Mouse (Mus musculus) heart, embryonic 16.5 days (tissue): Measurements from ENCODE around the gene Rspo3. TPM values are rescaled to one million over a fixed set of nuclear protein-coding genes. Genes with fewer than 3 reads are reported as not detected.

Source experiments
- ATAC-seq: fragments of 200-750 bp; cut with Nextera tagmentation; replicated peaks from 2 replicates; pipeline ENCODE4 v1.8.0; 2017; ENCODE audit warnings: moderate number of reproducible peaks; ENCODE audit not compliant: insufficient read depth, low FRiP score; ENCODE audit errors: extremely low read depth
- H3K27ac ChIP-seq: fragments of 300-500 bp; sonication (generic); 2 replicates; pipeline ENCODE4 v1.5.1; 2014; ENCODE audit warnings: mild to moderate bottlenecking, low read length, control low read depth, moderate library complexity
- H3K27me3 ChIP-seq: fragments of 300-500 bp; sonication (generic); 2 replicates; pipeline ENCODE4 v1.6.1; 2014; ENCODE audit warnings: low read length, mixed read lengths; ENCODE audit not compliant: control insufficient read depth, insufficient read depth
- H3K36me3 ChIP-seq: fragments of 300-500 bp; sonication (generic); 2 replicates; pipeline ENCODE4 v1.6.1; 2014; ENCODE audit not compliant: control insufficient read depth, insufficient read depth
- H3K4me1 ChIP-seq: fragments of 300-500 bp; sonication (generic); 2 replicates; pipeline ENCODE4 v1.6.1; 2014; ENCODE audit warnings: low read length, mixed read lengths; ENCODE audit not compliant: control insufficient read depth, insufficient read depth
- H3K4me2 ChIP-seq: fragments of 300-500 bp; sonication (generic); 2 replicates; pipeline ENCODE4 v1.6.1; 2014; ENCODE audit warnings: low read depth, mild to moderate bottlenecking, control low read depth, low read length
- H3K4me3 ChIP-seq: fragments of 300-500 bp; sonication (generic); 2 replicates; pipeline ENCODE4 v1.5.1; 2014; ENCODE audit warnings: mild to moderate bottlenecking, control low read depth, low read length
- H3K9ac ChIP-seq: fragments of 300-500 bp; sonication (generic); 2 replicates; pipeline ENCODE4 v1.6.1; 2014; ENCODE audit warnings: low read length, control low read depth
- H3K9me3 ChIP-seq: fragments of 300-500 bp; sonication (generic); replicated peaks from 2 replicates; pipeline ENCODE4 v1.6.1; 2016; ENCODE audit warnings: low read length; ENCODE audit not compliant: control insufficient read depth
- WGBS: fragments of 180-500 bp; shearing (Covaris S2); extraction: QIAGEN DNeasy Blood & Tissue Kit; methylation state at CpG from one replicate; pipeline ENCODE4 v1.1.7; 2014; 5-methylcytosine and 5-hydroxymethylcytosine counted together
- polyA plus RNA-seq: library from polyadenylated mRNA; unstranded; fragments of >200 nt; fragmentation: Nextera tagmentation; extraction: Ambion mirVana; gene quantifications from 2 replicates; pipeline ENCODE4 v1.2.1, GENCODE M21; 2015

The Rspo3 gene
- polyA plus RNA-seq, 1 experiment from 2014 or later, result 3.1 TPM

DNA sequence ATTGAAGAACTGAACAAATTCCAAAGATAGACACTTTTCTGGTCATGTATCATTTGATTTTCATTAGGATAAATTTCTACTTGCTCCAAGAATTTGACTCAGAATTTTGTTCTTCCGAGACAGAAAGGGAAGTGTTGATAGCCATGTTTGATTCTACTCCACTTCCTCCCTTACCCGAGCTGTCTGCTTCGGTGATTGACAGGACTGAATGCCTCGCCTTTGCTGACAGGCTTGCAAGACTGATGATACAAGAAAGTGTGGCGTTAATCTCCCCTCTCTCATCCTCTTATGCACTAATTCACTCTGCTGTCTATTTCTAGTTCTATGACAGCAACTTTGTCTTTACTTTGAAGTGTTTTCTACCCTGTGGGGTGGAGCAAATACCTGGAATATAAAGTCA lies 65.2 kb downstream of the Rspo3 start:
- ATAC-seq, result no peak
- WGBS, result 29% methylated on average over 5 of the region's 5 CpGs
- no peaks in the 10 kb centered on the region for H3K4me1 ChIP-seq

DNA sequence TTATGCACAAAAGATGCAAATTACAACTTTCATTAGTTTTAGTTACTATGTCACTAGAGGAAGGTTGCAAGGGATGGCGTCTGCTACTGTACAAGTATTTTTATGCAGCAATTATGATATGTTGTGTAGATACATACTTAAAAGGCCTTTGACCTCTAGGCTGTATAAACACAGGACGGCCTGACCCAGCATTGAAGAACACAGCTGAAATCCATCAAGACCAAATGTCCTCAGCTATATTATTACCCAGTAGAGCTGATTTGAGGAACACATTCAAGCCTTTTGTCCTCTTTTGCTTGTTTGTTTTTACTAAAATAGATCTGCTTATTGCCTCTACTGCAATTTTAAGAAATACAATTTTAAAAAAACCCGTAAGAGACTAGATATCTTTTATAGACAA lies 75.6 kb downstream of the Rspo3 start:
- H3K27me3 ChIP-seq, result no peaks in the 10 kb centered on the region
- no peaks in the 10 kb centered on the region for H3K36me3 ChIP-seq
- no peak overlapping the region for H3K4me3 ChIP-seq
- no peaks in the 10 kb centered on the region for H3K4me1 ChIP-seq
- H3K9me3 ChIP-seq, result no peaks in the 10 kb centered on the region
- H3K27ac ChIP-seq, result no peak overlapping the region
- H3K4me2 ChIP-seq, result no peak overlapping the region
- ATAC-seq, result no peak
- no peak overlapping the region for H3K9ac ChIP-seq
- 70% methylated on average over 3 of the region's 3 CpGs for WGBS

More for the DNA sequence above, 65.2 kb downstream of the Rspo3 start:
- no peaks in the 10 kb centered on the region for H3K9me3 ChIP-seq
- H3K9ac ChIP-seq, result no peak overlapping the region
- H3K27ac ChIP-seq, result no peak overlapping the region
- H3K36me3 ChIP-seq, result no peaks in the 10 kb centered on the region
- no peaks in the 10 kb centered on the region for H3K27me3 ChIP-seq
- no peak overlapping the region for H3K4me3 ChIP-seq
- no peak overlapping the region for H3K4me2 ChIP-seq

DNA sequence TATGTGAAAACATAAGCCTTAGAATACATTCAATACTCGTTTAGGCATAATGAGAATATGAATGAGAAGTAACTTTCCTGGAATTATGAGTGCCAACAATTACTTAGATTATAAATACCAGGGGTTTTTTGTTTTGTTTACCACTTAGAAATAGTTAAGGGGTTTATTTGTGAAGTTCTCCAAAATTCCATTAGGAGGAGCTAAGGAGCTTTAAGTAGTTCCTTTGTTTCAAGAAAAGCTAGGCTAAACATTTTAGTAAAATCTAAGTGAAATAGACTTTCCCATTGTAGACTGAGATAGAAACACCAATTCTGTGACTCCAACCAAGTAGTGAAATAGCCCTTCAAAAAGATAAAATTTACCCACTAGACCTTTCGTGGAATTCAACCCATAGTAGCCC lies 76.0 kb downstream of the Rspo3 start:
- Histone ChIP-seq H3K4me1 (no peaks in the 10 kb centered on the region), H3K27me3 (no peaks in the 10 kb centered on the region), H3K27ac (no peak overlapping the region), H3K4me3 (no peak overlapping the region), H3K9me3 (no peaks in the 10 kb centered on the region), H3K9ac (no peak overlapping the region), H3K36me3 (no peaks in the 10 kb centered on the region), H3K4me2 (no peak overlapping the region)
- 72% methylated on average over 2 of the region's 2 CpGs for WGBS
- no peak for ATAC-seq

DNA sequence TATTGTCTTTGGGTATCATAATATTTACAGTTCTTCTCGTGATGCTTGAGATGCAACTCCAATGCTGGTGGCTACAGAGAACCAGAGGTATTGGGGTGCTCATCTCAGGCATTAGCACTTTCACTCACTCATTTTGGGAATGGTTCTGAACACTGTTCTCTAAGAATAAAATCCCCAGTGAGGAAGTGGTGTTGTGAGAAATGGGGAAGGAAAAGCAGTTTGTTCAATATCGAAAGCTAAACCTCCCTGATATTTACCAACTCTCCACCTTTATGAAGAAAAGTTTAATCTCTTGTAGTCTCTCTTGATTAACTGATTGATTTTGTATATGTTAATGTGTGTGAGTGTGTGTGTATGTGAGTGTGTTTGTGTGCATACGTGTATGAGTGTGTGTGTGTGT lies 90.6 kb downstream of the Rspo3 start:
- Histone ChIP-seq H3K4me1 (no peaks in the 10 kb centered on the region), H3K4me2 (no peak overlapping the region), H3K4me3 (no peak overlapping the region), H3K27me3 (no peaks in the 10 kb centered on the region), H3K9ac (no peak overlapping the region), H3K27ac (no peak overlapping the region), H3K36me3 (no peaks in the 10 kb centered on the region), H3K9me3 (no peaks in the 10 kb centered on the region)
- WGBS, result 62% methylated on average over 3 of the region's 3 CpGs
- ATAC-seq, result no peak

DNA sequence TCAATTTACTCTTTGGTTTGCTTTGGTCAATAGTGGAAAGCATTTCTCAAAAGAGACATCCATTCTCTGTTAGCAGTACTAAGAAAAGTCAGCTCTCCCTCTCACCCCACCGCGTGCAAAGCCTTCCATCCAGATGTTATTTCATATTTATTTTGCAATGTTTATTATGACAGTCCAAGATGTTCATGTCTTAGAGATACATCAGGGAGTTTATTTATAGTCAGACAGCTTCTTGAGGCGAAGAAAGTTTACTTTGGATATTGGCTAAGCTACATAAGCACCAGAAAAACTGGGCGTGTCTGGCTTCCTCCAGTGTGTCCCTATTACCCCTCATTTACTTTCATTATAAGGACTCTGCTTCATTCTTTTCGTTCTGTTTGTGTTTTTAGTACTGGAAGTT lies 94.4 kb downstream of the Rspo3 start:
- H3K4me1 ChIP-seq, result no peaks in the 10 kb centered on the region
- WGBS, result 75% methylated on average over 5 of the region's 5 CpGs
- no peak overlapping the region for H3K4me2 ChIP-seq
- no peak for ATAC-seq
- H3K4me3 ChIP-seq, result no peak overlapping the region
- no peak overlapping the region for H3K27ac ChIP-seq
- H3K9me3 ChIP-seq, result no peaks in the 10 kb centered on the region
- no peaks in the 10 kb centered on the region for H3K36me3 ChIP-seq
- H3K9ac ChIP-seq, result no peak overlapping the region
- H3K27me3 ChIP-seq, result no peaks in the 10 kb centered on the region

DNA sequence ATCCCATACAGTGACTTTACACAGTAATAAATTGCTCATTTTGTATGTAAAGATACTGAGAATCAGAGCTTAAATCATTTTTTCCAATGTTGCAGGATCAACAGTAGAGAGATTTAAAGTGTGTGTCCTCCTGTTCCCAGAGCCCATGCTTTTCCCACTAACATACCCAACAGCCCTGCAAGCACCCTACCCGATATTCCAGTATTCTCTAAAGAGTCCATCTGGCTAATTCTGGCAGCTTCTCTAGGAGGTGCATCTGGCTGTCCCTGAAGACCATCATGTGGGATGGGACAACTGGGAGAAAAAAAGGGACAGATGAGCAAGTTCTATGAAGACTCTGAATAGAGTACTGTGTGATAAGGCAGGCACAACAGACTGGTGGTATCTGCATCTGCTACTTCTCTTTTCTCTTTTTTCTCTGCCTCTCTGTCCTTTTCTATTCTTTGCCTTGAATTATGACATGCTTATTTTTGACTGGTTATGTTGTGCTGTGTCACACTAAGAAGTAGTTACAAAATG lies 102.7 kb downstream of the Rspo3 start:
- Histone ChIP-seq H3K27ac (no peak overlapping the region), H3K36me3 (no peaks in the 10 kb centered on the region), H3K4me2 (no peak overlapping the region), H3K9me3 (no peaks in the 10 kb centered on the region), H3K4me3 (no peak overlapping the region), H3K27me3 (no peaks in the 10 kb centered on the region), H3K9ac (no peak overlapping the region), H3K4me1 (no peaks in the 10 kb centered on the region)
- WGBS, result 72% methylated on average over 1 of the region's 1 CpGs
- ATAC-seq, result no peak

DNA sequence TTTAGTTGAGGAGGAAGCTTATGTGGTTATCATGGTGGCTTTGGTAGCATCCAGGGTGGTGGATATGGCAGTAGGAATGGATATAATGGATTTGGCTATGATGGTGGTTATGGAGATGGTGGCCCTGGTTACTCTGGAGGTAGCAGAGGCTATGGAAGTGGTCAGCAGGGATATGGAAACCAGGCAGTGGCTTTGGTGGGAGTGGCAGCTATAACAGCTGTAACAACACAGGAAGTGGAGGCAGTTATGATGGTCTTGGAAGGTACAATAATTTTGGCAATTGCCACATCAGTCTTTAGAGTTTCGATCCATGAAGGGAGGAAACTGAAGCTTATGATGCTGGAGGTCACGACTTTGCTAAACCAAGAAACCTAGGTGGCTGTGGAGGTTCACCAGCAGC lies 109.0 kb downstream of the Rspo3 start:
- no peaks in the 10 kb centered on the region for H3K9me3 ChIP-seq
- H3K4me2 ChIP-seq, result no peak overlapping the region
- H3K4me3 ChIP-seq, result no peak overlapping the region
- no peak overlapping the region for H3K27ac ChIP-seq
- no peaks in the 10 kb centered on the region for H3K27me3 ChIP-seq
- no peaks in the 10 kb centered on the region for H3K4me1 ChIP-seq
- 71% methylated on average over 2 of the region's 2 CpGs for WGBS
- no peak for ATAC-seq
- no peaks in the 10 kb centered on the region for H3K36me3 ChIP-seq
- H3K9ac ChIP-seq, result no peak overlapping the region

DNA sequence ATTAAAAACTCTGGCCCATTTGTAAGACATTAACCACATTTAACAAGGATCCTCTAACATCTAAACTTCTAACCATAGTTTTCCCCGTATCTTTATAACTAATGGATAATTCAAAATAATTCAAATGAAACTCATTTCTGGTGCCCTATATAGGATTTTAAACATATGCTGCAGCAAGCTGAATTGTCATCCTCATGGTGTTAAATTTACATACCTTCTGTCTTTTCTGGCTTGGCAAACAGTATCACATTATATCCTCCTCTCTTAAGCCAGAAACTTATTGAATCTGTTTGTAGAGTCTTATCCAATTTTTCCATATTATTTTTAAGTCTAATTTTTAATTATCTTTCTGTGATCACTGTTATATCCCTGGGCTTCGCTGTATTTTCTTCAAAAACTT lies 111.1 kb downstream of the Rspo3 start:
- 73% methylated on average over 2 of the region's 2 CpGs for WGBS

DNA sequence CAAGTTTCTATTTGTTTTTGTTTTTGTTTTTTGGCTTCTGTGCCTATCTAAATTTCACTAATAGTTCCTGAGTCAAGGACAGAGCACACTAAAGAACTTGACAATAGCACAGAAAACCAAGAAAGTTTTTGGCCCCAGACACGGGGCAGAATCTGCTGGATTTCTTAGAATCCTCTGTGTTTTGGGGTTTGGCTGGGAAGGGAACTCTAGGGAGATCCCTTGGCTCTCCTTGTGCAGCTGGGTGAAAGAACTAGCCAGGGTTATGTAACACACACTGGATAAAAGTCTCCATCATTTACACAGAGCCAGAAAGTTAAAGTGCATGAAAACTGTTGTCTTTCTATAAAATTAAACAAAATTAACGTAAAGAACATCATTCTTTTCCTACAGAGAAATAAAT lies 121.3 kb downstream of the Rspo3 start:
- no peak overlapping the region for H3K27ac ChIP-seq
- no peak for ATAC-seq
- no peaks in the 10 kb centered on the region for H3K4me1 ChIP-seq
- no peaks in the 10 kb centered on the region for H3K36me3 ChIP-seq
- H3K4me2 ChIP-seq, result no peak overlapping the region
- no peaks in the 10 kb centered on the region for H3K27me3 ChIP-seq
- WGBS, result 51% methylated on average over 2 of the region's 2 CpGs
- H3K9ac ChIP-seq, result no peak overlapping the region
- no peaks in the 10 kb centered on the region for H3K9me3 ChIP-seq
- H3K4me3 ChIP-seq, result no peak overlapping the region

More for the DNA sequence above, 111.1 kb downstream of the Rspo3 start:
- Histone ChIP-seq H3K4me3 (no peak overlapping the region), H3K4me2 (no peak overlapping the region), H3K9ac (no peak overlapping the region), H3K27me3 (no peaks in the 10 kb centered on the region), H3K27ac (no peak overlapping the region), H3K36me3 (no peaks in the 10 kb centered on the region), H3K9me3 (no peaks in the 10 kb centered on the region), H3K4me1 (no peaks in the 10 kb centered on the region)
- no peak for ATAC-seq
